Mouse (Mus musculus) stomach, postnatal 0 days (tissue): ENCODE measurements at regions not wholly inside any gene's neighbourhood (a gene's known extent, or its start where the extent isn't known, plus 50 kb on each side); places are given as distances from the start of the nearest gene placed in this dataset.

Experiments
- ATAC-seq: fragments of 200-750 bp; cut with Nextera tagmentation; 2 replicates; pipeline ENCODE4 v1.8.0; 2017; ENCODE audit not compliant: low FRiP score, low TSS enrichment
- DNase-seq: peaks from one replicate; pipeline ENCODE4 v3.0.0-alpha.2; 2016; ENCODE audit warnings: low spot score
- H3K27ac ChIP-seq: fragments of 300-500 bp; sonication (generic); replicated peaks from 2 replicates; pipeline ENCODE4 v1.5.1; 2014; ENCODE audit warnings: mild to moderate bottlenecking, control low read depth
- H3K27me3 ChIP-seq: fragments of 300-500 bp; sonication (generic); 2 replicates; pipeline ENCODE4 v1.6.1; 2014; ENCODE audit warnings: low read length; ENCODE audit not compliant: control insufficient read depth, insufficient read depth
- H3K36me3 ChIP-seq: fragments of 300-500 bp; sonication (generic); 2 replicates; pipeline ENCODE4 v1.6.1; 2014; ENCODE audit warnings: low read length, mixed read lengths; ENCODE audit not compliant: control insufficient read depth, insufficient read depth
- H3K4me1 ChIP-seq: fragments of 300-500 bp; sonication (generic); replicated peaks from 2 replicates; pipeline ENCODE4 v1.6.1; 2014; ENCODE audit warnings: antibody characterized with exemption; ENCODE audit not compliant: control insufficient read depth, insufficient read depth
- H3K4me2 ChIP-seq: fragments of 300-500 bp; sonication (generic); replicated peaks from 2 replicates; pipeline ENCODE4 v1.6.1; 2014; ENCODE audit warnings: low read depth, mild to moderate bottlenecking, control low read depth, moderate library complexity
- H3K4me3 ChIP-seq: fragments of 300-500 bp; sonication (generic); 2 replicates; pipeline ENCODE4 v1.5.1; 2014; ENCODE audit warnings: low read depth, low read length, control low read depth
- H3K9ac ChIP-seq: fragments of 300-500 bp; sonication (generic); 2 replicates; pipeline ENCODE4 v1.6.1; 2014; ENCODE audit warnings: mild to moderate bottlenecking, low read length, control low read depth, mixed read lengths
- H3K9me3 ChIP-seq: fragments of 300-500 bp; sonication (generic); 2 replicates; pipeline ENCODE4 v1.6.1; 2016; ENCODE audit warnings: low read length; ENCODE audit not compliant: control insufficient read depth
- CTCF ChIP-seq: IDR thresholded peaks from 2 replicates; pipeline ENCODE4 v1.5.1; 2016; ENCODE audit warnings: antibody characterized with exemption, low read depth, mild to moderate bottlenecking, moderate library complexity
- EP300 ChIP-seq: optimal IDR thresholded peaks from 2 replicates; pipeline ENCODE3; 2016; ENCODE audit warnings: antibody characterized with exemption
- WGBS: fragments of 180-500 bp; shearing (Covaris S2); extraction: QIAGEN DNeasy Blood & Tissue Kit; methylation state at CpG from one replicate; pipeline ENCODE4 v1.1.7; 2014; 5-methylcytosine and 5-hydroxymethylcytosine counted together

DNA sequence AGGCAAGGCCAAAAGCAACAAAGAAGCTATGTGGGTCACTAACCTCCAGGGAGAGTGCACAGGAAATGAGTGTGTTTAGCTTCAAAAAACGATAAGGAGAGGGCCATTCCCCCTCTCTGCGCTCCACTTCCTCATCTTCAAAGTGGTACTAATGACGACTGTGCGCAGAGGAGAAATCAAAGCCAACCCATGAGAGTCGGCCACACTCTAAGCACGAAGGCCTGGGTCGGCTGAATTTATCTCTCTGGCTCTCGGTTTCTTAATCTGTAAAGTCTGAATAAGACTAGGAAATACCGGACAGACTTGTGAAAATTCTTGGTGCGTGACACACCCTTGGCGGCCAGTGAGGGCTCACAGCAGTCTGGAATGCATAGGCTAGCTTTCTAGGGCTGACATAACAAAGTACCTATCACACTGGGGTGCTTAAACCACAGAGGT, 200.9 kb downstream of the Ankrd50 start:
- Histone ChIP-seq H3K9me3 (no peaks in the 10 kb centered on the region), H3K4me2 (no peak overlapping the region), H3K4me3 (no peak overlapping the region), H3K27me3 (no peaks in the 10 kb centered on the region), H3K27ac (0 out of 2 replicates have a peak overlapping the region, but pooled peaks have one; percentile 8), H3K9ac (no peak overlapping the region), H3K4me1 (0 out of 2 replicates have a peak, but pooled peaks cover 7% of the 10 kb centered on the region), H3K36me3 (no peaks in the 10 kb centered on the region)
- DNase-seq (peak; percentile 40), ATAC-seq (peak; percentile 74)
- WGBS, result 31% methylated on average over 11 of the region's 11 CpGs
- TF ChIP-seq EP300 (no peak), CTCF (no peak)

DNA sequence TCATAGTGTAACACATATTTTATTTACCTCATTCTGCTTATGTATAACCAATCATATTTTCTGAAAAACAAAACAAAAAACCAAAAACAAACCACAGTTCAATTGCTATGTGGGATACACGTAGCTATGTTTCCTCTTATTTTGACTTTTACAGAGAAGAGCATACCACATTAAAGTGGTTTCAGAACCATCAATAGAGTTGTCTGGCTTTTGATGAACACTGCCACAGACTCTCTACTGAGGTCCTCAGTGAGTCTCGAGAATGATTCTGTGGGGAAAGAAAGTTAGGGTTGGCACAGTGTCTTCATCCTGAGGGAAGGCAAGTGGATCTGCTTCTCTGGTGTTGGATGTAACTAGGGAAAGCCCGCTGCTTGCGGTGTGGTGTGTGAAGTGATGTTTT, 201.8 kb downstream of the Ankrd50 start:
- Histone ChIP-seq H3K36me3 (no peaks in the 10 kb centered on the region), H3K4me1 (0 out of 2 replicates have a peak, but pooled peaks cover 7% of the 10 kb centered on the region), H3K27ac (no peak overlapping the region), H3K4me3 (no peak overlapping the region), H3K9me3 (no peaks in the 10 kb centered on the region), H3K27me3 (no peaks in the 10 kb centered on the region), H3K9ac (no peak overlapping the region), H3K4me2 (no peak overlapping the region)
- DNase-seq, result no peak
- no peak for ATAC-seq
- 93% methylated on average over 4 of the region's 4 CpGs for WGBS
- TF ChIP-seq CTCF (no peak), EP300 (no peak)

DNA sequence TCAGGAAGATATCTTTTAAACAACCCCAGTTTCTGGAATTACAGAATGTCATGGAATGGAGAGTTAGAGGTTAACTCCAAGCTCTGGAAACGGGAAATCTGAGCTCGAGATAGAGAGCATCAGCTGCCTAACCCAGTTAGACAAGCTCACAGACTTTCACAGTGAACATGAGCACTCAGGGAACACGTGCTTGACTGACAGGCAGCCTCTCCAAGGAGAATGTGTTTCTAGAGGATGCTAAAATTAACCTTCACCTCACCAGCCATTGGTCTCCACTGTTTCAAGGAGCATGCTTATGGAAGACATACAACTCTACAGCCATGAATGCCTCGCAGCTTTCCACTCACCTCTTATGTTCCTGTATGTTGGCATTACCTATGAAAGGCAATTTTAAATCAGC, 203.0 kb downstream of the Ankrd50 start:
- H3K36me3 ChIP-seq, result no peaks in the 10 kb centered on the region
- no peak for DNase-seq
- ATAC-seq, result no peak
- no peaks in the 10 kb centered on the region for H3K9me3 ChIP-seq
- WGBS, result 58% methylated on average over 4 of the region's 4 CpGs
- H3K4me1 ChIP-seq, result 0 out of 2 replicates have a peak, but pooled peaks cover 7% of the 10 kb centered on the region
- no peak overlapping the region for H3K9ac ChIP-seq
- H3K4me3 ChIP-seq, result no peak overlapping the region
- H3K27me3 ChIP-seq, result no peaks in the 10 kb centered on the region
- no peak overlapping the region for H3K4me2 ChIP-seq
- H3K27ac ChIP-seq, result no peak overlapping the region
- TF ChIP-seq CTCF, result no peak
- no peak for TF ChIP-seq EP300

GRCm38 (mm10) chr3:38280876-38281275, 203.8 kb downstream of the Ankrd50 start:
- no peak overlapping the region for H3K4me3 ChIP-seq
- ATAC-seq (no peak), DNase-seq (no peak)
- H3K27me3 ChIP-seq, result no peaks in the 10 kb centered on the region
- H3K9ac ChIP-seq, result no peak overlapping the region
- no peak overlapping the region for H3K27ac ChIP-seq
- no peak for TF ChIP-seq EP300
- TF ChIP-seq CTCF, result no peak
- H3K4me1 ChIP-seq, result 0 out of 2 replicates have a peak, but pooled peaks cover 7% of the 10 kb centered on the region
- H3K36me3 ChIP-seq, result no peaks in the 10 kb centered on the region
- H3K9me3 ChIP-seq, result no peaks in the 10 kb centered on the region
- 84% methylated on average over 6 of the region's 6 CpGs for WGBS
- H3K4me2 ChIP-seq, result no peak overlapping the region

- 0 out of 2 replicates have a peak, but pooled peaks cover 7% of the 10 kb centered on the region for H3K4me1 ChIP-seq
- no peaks in the 10 kb centered on the region for H3K27me3 ChIP-seq
- no peak for TF ChIP-seq EP300
- TF ChIP-seq CTCF, result no peak
- 72% methylated on average over 3 of the region's 3 CpGs for WGBS
- no peak for DNase-seq
- H3K4me2 ChIP-seq, result no peak overlapping the region
- no peak overlapping the region for H3K4me3 ChIP-seq
- no peaks in the 10 kb centered on the region for H3K9me3 ChIP-seq
- no peak overlapping the region for H3K9ac ChIP-seq
- no peak for ATAC-seq
- H3K36me3 ChIP-seq, result no peaks in the 10 kb centered on the region
- no peak overlapping the region for H3K27ac ChIP-seq
Observed at GRCm38 (mm10) chr3:38280105-38280504, 204.5 kb downstream of the Ankrd50 start.

GRCm38 (mm10) chr3:38276948-38277504, 207.6 kb downstream of the Ankrd50 start:
- H3K27me3 ChIP-seq, result no peaks in the 10 kb centered on the region
- no peak overlapping the region for H3K9ac ChIP-seq
- WGBS, result 54% methylated on average over 1 of the region's 1 CpGs
- no peaks in the 10 kb centered on the region for H3K36me3 ChIP-seq
- H3K27ac ChIP-seq, result no peak overlapping the region
- ATAC-seq, result peak; percentile 91
- H3K4me3 ChIP-seq, result no peak overlapping the region
- peak; percentile 48 for DNase-seq
- TF ChIP-seq CTCF, result no peak
- TF ChIP-seq EP300, result no peak
- H3K4me2 ChIP-seq, result no peak overlapping the region
- H3K9me3 ChIP-seq, result no peaks in the 10 kb centered on the region
- H3K4me1 ChIP-seq, result no peaks in the 10 kb centered on the region
